Mouse (Mus musculus) liver (tissue): ENCODE measurements at regions not wholly inside any gene's neighbourhood (a gene's known extent, or its start where the extent isn't known, plus 50 kb on each side); places are given as distances from the start of the nearest gene placed in this dataset.
A peak's percentile ranks its signal among the peaks of the same experiment; 100 is the strongest.
"Not testable (repeated sequence)": the region's sequence is repeated elsewhere in the genome, so short reads cannot be mapped to it uniquely, and the experiment has no call there.

ENCODE experiments used
- DNase-seq: peaks from one replicate; pipeline ENCODE4 v3.0.0-alpha.2; 2020; ENCODE audit warnings: mixed read lengths

DNA sequence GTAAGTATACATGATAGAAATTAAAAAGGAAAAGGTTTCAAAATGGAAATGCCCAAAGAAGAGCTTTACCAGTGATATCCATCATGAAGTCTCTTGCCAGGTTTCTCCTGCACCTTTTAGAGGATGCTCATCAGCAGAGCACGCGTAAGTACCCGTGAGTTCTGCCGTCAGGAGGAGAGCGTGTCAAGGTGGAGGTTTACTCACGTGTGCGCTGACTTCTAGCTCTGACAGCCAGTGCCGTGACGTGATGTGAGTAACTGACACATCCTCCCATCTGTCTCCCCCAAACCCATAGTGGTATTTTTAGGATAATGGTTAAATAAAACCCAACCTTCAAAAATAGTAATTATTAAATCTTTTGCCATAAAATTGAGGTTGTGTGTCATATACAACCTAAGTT, 55.3 kb downstream of the Adra2a start:
- DNase-seq, result no peak

- DNase-seq, result no peak
Observed at GRCm38 (mm10) chr19:54099769-54100168, 55.8 kb downstream of the Adra2a start.

DNA sequence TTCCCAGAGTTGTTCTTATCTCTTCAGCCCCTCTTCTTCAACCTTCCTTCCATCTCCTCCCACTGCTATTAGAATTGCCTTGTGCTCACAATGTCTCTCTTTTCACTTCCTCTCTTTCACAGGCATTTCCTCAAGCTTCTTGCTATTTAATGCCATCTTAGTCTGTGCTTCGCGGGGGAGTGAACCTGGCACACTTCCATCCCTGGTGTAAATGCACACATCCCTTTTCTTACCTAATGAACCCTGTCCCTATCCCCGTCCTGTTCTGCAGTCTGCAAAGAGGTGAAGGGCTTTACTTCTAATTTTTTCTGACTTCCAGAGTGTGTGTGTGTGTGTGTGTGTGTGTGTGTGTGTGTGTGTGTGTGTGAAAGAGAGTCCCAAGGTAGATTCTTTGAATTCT, 62.6 kb downstream of the Adra2a start:
- DNase-seq, result no peak

DNA sequence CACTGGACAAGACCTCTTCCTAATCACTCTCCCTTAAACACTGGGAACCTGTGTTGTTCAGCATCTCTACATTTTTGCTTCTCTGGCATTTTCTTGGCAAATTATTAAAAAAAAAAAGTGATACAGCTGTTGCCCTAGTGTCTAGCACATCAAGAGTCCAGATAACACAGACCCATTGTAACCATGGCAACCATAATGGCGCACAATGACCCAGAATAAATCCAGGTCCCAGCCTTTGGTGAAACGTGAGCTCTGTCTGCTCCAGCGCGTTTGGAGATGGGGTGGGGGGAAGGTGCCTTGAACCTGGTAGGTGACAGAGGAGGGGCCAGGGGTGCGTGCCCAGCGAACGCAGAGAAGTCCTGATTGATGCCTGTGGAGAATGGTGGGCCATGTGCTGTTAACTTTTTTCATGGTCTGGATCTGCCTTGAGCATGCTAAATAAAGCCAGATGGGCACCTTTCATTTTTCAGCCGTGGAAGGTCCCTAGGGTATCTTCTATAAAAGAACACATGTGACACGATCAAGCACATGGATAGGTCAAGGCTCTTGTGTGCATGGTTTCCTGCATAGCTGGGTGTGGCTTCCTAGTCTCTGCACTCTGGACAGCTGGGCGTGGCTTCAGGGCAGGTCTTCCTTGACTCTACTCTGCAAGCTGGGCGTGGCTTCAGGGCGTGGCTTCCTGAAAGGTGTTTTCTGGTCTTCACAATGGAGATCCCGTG, 63.3 kb downstream of the Adra2a start:
- DNase-seq, result peak; percentile 66

DNA sequence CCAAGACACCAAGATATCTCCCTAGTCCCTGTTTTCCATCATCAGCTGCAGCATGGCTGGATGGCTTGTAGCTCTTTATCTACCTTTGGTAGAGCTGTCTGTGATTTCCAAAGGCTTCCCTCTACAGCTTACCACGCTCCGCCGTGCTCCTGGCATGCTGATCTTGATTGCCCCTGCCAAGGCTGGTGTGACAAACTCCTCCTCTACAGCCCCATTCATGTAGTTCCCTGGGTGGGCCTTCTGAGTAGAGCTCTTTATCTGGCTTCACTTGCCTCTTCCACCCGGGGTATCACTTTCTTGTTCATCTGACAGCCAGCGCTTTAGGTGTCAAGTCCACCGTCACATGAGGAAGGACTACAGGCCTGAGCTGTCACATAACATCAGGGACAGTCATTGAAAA, 66.1 kb downstream of the Adra2a start:
- no peak for DNase-seq

DNA sequence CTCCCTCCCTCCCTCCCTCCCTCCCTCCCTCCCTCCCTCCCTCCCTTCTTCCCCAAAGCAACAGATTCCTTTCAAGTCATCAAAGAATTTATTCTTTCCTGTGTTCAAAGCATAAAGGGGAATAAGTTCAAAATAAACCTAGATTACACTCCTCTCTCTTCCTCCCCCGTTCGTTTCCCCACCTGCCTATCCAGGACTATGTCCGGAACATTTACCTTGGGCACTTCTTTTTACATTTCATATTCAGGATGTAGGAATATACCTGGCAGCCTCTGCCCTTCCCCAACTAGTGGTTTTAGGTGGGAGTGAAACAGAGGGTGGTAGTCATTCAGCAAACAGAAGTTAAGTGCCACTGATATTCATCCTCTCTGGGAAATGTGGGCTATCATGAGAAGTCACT, 68.7 kb downstream of the Adra2a start:
- DNase-seq, result no peak

DNA sequence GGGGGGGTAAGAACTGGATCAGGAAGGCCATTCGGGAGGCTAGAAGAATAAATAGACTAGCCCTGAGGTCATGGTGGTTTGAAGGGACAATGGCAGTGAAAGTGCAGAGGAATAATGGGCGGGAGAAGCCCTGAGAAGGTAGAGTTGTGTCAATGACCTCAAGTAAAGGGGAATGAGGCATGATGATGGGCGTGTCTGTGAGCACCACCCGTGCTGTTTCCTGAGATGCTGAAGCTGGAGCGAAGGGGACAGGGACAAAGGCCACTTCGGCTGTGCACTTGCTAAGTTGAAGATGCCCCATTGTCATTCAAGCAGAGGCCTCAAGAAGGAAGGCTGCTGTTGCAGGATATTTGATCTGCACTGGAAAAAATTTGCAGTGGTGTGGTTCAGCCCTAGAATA, 69.5 kb downstream of the Adra2a start:
- no peak for DNase-seq

DNA sequence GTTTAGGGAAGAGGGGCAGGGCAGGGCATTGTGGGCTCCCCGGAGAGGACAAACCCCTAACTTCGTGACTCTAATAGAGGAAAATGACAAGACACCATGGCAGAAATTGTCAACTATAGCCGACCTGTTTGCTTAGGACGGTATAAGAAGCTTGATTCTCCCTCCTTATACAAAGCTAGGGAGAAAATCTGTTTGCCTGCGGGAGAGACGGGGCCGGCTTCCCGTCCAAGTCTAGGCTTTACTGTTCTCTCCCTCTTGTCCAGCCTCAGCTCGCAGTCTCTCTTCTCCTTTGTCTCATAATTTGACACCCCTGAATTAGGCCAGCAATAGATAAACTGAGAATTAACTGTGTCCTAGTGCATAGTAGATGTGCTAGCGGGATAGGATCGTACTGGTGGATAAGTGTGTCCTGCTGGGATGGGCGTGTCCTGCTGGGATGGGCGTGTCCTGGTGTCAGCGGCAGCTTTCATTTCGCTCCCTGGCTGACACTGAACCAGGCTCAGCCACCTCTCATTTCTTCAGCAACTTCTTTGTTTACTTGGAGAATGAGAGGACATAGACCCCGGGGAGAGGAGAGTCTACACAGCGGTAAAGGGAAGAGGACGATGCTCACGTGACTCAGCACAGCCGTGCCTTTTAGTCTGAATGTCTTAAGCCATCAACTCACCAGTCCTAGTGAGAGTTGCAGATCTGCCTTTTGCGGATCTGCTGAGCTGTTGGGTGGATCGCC, 70.8 kb downstream of the Adra2a start:
- peak; percentile 72 for DNase-seq

- DNase-seq, result no peak
Observed at GRCm38 (mm10) chr19:54115335-54115734, 71.4 kb downstream of the Adra2a start.

GRCm38 (mm10) chr19:54116829-54117228, 72.9 kb downstream of the Adra2a start:
- no peak for DNase-seq

GRCm38 (mm10) chr19:54117676-54118075, 73.7 kb downstream of the Adra2a start:
- no peak for DNase-seq

GRCm38 (mm10) chr19:54123586-54123985, 79.6 kb downstream of the Adra2a start:
- no peak for DNase-seq

DNA sequence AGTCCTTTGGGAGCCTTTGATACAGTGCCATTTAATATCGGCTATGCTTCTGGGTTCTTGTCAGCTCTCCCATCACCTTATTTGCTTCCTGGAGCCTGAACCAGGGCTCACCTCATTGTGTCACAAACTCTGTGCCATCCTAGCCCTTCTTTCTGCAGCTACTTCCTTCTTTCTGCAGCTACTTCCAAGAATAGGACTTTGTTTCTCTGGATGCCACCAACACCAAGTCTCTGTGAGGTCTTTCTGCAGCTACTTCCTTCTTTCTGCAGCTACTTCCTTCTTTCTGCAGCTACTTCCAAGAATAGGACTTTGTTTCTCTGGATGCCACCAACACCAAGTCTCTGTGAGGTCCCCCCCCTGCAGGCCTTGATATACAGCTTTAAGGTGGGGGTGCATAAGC, 107.8 kb downstream of the Adra2a start:
- not testable (repeated sequence) for DNase-seq

DNA sequence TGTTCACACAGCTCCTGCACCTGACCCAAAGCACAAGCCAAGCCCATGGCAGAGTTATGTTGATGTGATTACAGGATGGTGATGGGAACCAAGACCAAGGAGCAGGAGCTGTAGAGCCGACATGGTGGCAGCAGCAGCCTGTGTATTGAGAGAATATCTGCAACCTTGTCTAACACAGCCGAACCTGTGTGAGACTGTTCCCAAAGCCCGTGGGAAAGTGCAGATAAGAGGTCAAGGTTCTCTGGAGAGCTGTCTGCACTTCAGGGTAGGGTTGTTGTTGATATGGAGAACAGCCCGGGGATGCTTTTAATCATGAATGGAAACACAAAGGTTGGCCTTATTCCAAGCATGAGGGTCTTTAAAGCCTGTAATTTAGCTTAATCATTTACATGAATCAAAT, 110.4 kb downstream of the Adra2a start:
- DNase-seq, result no peak

DNA sequence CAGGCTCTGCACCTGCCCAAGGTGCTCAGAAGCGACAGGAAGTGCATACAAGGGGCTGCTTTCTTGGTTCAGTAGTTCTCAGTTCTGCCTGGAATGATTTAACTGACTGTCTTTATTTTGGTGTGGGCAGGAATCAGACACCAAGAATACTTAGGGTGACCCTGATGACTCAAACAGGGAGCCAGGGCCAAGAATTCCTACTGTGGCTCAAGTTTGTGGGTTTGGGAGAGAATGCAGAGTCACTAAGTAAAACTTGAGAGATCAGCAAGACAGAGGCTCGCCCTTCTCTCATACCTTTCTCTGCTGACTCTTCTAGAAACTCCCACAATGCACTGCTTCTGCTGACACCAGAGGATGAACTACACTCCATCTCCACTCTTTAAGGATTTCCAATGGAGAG, 126.4 kb downstream of the Adra2a start:
- no peak for DNase-seq

- DNase-seq, result no peak
Observed at GRCm38 (mm10) chr19:54174090-54175055, 130.4 kb downstream of the Adra2a start.

GRCm38 (mm10) chr19:54175766-54176165, 131.8 kb downstream of the Adra2a start:
- peak; percentile 36 for DNase-seq

- no peak for DNase-seq
Observed at GRCm38 (mm10) chr19:54177491-54177890, 133.5 kb downstream of the Adra2a start.

DNA sequence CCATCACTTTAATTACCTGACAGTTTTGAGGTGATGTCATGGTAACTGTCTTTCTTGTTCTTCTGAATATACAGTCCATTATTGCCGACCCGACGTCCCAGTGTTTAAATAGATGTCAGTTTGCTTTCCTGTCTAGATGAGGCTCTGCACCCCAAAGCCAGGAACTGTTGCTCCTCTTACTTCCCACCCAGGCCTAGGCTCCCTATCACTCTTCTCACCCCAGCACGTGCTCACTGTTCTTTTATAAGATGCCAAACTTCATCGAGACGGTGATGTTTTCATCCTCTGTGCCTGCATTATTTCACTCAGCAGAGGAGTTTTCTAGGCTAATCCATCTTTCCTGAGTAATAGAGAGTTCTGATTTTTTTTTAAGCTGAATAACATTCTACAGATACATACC, 156.5 kb downstream of the Adra2a start:
- no peak for DNase-seq

GRCm38 (mm10) chr19:54202456-54202855, 158.5 kb downstream of the Adra2a start:
- DNase-seq, result no peak

DNA sequence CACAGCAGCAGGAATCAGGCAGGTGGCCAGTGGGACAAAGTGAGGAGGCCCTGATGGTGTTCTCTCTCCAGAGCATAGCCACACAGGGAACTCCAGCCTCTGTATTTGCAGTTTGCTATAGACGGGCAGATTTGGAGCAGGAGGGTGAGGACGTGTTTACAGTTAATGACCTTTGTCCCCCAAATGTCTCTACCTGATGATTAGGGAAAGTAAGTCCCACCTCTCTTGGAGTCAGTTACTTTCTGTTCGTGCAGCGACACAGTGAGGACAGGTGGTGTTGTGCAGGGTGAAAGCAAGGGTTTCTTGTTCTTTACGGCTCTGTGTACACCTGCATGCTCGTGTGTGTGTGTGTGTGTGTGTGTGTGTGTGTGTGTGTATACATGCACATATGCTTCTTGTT, 162.9 kb downstream of the Adra2a start:
- peak; percentile 4 for DNase-seq

DNA sequence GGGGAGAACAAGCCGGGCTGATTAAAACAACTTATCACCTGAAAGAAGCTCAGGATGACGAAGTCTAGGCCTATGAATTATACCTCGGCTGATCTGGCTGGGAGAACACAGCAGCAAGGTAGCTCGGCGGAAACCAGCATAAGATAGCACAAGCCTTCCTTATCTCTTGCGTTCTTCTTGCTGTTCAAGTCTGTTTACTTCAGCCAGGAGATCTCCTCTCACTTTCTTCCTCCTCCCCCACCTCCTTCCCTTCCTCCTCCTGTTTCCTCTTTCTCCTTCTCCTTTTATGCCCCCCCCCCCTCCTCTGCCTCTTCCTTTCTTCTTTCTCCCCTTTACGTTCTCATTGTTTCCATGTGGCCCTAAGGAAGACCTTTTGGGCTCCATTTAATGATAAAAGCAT, 168.2 kb downstream of the Adra2a start:
- DNase-seq, result no peak

GRCm38 (mm10) chr19:54244176-54244575, 200.2 kb downstream of the Adra2a start:
- no peak for DNase-seq
